Comparison of ENCODE assay signal across 8 mouse cellular contexts in genomic region chr2:32693823-32694411, GRCm38 (mm10). TPM values are rescaled to one million over a fixed set of nuclear protein-coding genes. Genes with fewer than 3 reads are reported as not detected.
A peak's percentile ranks its signal among the peaks of the same experiment; 100 is the strongest.
DNase-seq lines count a peak whose midpoint lies in the region; ATAC-seq lines count a peak whose summit lies in the region.

No protein-coding gene starts in this region.

- under 1% methylated on average over 51 of the region's 51 CpGs for WGBS in hindbrain, embryonic 11.5 days

- no peaks in the 10 kb centered on the region for H3K36me3 ChIP-seq in hindbrain, embryonic 11.5 days (ENCODE audit: control insufficient read depth, insufficient read depth, low read length)

- H3K4me1 ChIP-seq in hindbrain, embryonic 11.5 days (replicated peaks; ENCODE audit: control insufficient read depth, insufficient read depth, low read length) = peaks cover 2% of the 10 kb centered on the region; the same call in 1 of the 2 replicates

- H3K4me2 ChIP-seq in hindbrain, embryonic 11.5 days (replicated peaks; ENCODE audit: low read depth, low read length) = peak overlapping the region; percentile 88

- peak overlapping the region; percentile 56 for H3K27ac ChIP-seq in hindbrain, embryonic 11.5 days (ENCODE audit: low read depth, low read length)

- H3K27me3 ChIP-seq in hindbrain, embryonic 11.5 days (ENCODE audit: control insufficient read depth, insufficient read depth, low read length) = no peaks in the 10 kb centered on the region

- peak; percentile 94 for DNase-seq in MEL-GATA-1-ER (ENCODE audit: extremely low read depth, low read depth)
- DNase-seq in cerebellum, adult 8-10 months = peak; percentile 95
- peak; percentile 98 for DNase-seq in hindbrain, embryonic 11.5 days (ENCODE audit: low spot score)
- DNase-seq in layer of hippocampus, postnatal 10 days (ENCODE audit: low spot score in 2 of 2) = peak; percentile 97 to 98
- peak; percentile 98 for DNase-seq in lung, postnatal 10 days
- peak; percentile 95 for DNase-seq in ovary, postnatal 36 days (ENCODE audit: low spot score)
- DNase-seq in thymus, postnatal 25 days = peak; percentile 97

- peak overlapping the region; percentile 80 for H3K9ac ChIP-seq in hindbrain, embryonic 11.5 days (ENCODE audit: low read depth, low read length)

- peak overlapping the region; percentile 68 for H3K4me3 ChIP-seq in hindbrain, embryonic 11.5 days (ENCODE audit: low read depth, low read length)

- no peaks in the 10 kb centered on the region for H3K9me3 ChIP-seq in hindbrain, embryonic 11.5 days (ENCODE audit: control insufficient read depth, low read length)

- ATAC-seq in frontal cortex, adult (ENCODE audit: low TSS enrichment) = peak; percentile 97
- ATAC-seq in hindbrain, embryonic 11.5 days (ENCODE audit: low FRiP score) = peak; percentile 98

RNA-seq across cellular contexts. Expression of gene Fpgs, which starts 10.0 kb away (rescaled TPM):
- polyA plus RNA-seq in hindbrain, embryonic 11.5 days (2014; fragmentation: Nextera tagmentation; extraction: Ambion mirVana) = 11.2 and 13.6 TPM in 2 replicates
- 10 to 100 TPM; 17.1 to 17.2 TPM for total RNA-seq in layer of hippocampus, postnatal 10 days (2021)

RNA-seq across cellular contexts. Expression of gene Cdk9, which starts 19.0 kb away (rescaled TPM):
- polyA plus RNA-seq in hindbrain, embryonic 11.5 days (2014; fragmentation: Nextera tagmentation; extraction: Ambion mirVana) = 77.3 and 79.9 TPM in 2 replicates
- total RNA-seq in layer of hippocampus, postnatal 10 days (2021) = 10 to 100 TPM; 86.8 to 92.1 TPM

RNA-seq across cellular contexts. Expression of gene Sh2d3c, which starts 26.9 kb away (rescaled TPM):
- polyA plus RNA-seq in hindbrain, embryonic 11.5 days (2014; fragmentation: Nextera tagmentation; extraction: Ambion mirVana) = 25.9 and 27.6 TPM in 2 replicates
- 10 to 100 TPM; 34.7 to 40.3 TPM for total RNA-seq in layer of hippocampus, postnatal 10 days (2021)

RNA-seq across cellular contexts. Expression of gene 6330409D20Rik, which starts 46.9 kb away (rescaled TPM):
- polyA plus RNA-seq in hindbrain, embryonic 11.5 days (2014; fragmentation: Nextera tagmentation; extraction: Ambion mirVana) = 2.3 and 3.0 TPM in 2 replicates
- 1 to 10 TPM; 2.1 to 3.2 TPM for total RNA-seq in layer of hippocampus, postnatal 10 days (2021)

RNA-seq across cellular contexts. Expression of gene Eng, which starts 47.5 kb away (rescaled TPM):
- polyA plus RNA-seq in hindbrain, embryonic 11.5 days (2014; fragmentation: Nextera tagmentation; extraction: Ambion mirVana) = 18.1 and 23.1 TPM in 2 replicates
- total RNA-seq in layer of hippocampus, postnatal 10 days (2021) = 10 to 100 TPM; 25.9 to 28.2 TPM

Comparison
In these comparisons a context has a peak if more than half of its experiments do, and no peak if none do; other contexts are left out.
1. Peak in every context shown above with its lines: DNase-seq, ATAC-seq, H3K4me3 ChIP-seq and H3K27ac ChIP-seq.